Mouse (Mus musculus): ENCODE results near the gene Nrbf2.

The Nrbf2 gene

DNA sequence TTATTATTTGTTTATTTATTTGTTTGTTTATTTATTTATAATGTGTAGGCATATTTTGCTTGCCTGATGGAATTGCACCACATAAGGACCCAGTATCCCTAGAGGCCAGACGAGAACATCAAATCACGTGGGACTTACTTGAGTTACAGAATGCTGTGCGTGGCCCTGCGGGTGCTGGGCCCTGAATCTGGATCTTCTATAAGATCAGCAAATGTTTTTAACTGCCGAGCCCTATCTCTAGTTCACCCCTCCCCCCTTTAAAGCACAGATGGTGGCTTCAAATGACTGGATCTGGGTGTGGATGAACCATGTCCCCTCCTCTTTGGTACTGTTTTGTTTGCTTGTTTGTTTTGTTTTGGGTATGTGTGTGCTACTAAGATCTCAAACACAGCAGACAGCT is 10.2 kb upstream of the Nrbf2 start:
- DNase-seq (ENCODE audit: low spot score in 2 of 2): no peak

DNA sequence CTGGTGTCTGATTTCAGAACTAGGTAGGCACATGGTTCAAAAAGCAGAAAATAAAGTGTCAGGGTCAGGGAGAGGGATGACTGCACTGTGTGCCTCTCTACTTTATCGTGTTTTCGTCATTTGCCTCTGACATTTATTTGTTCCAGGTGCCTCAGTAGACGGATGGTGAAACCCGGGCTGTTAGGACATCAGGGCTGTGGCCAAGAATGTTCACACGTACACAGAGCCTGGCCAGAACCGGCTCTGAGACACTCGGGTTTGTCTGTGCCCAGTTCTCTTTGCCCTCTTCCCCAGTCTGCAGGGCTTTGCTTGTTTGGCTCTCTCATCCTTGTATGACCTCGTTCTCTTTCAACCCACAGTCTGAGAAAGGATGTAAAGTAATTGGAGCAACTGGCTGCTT is 6.0 kb upstream of the Nrbf2 start:
- no peak for DNase-seq (ENCODE audit: low spot score in 2 of 2)

DNA sequence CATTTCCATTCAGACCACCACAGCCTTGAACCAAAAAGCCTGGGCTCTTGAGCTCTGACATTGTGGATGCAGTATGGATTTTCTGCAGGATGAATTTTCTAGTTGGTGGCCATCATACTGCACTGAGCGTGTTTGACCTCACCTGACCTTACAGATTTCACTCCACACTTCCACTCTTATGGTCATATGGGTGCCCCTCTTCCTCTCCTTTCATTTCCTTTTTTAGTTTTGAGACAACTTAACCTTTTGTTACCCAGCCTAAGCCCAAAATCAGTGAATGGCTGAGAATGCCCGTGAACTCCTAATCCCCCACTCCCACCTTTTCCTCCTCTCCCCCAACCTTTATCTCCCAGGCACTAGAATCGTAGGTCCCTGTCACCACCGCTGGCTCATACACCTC is 5.5 kb upstream of the Nrbf2 start:
- no peak for DNase-seq (ENCODE audit: low spot score in 2 of 2)

DNA sequence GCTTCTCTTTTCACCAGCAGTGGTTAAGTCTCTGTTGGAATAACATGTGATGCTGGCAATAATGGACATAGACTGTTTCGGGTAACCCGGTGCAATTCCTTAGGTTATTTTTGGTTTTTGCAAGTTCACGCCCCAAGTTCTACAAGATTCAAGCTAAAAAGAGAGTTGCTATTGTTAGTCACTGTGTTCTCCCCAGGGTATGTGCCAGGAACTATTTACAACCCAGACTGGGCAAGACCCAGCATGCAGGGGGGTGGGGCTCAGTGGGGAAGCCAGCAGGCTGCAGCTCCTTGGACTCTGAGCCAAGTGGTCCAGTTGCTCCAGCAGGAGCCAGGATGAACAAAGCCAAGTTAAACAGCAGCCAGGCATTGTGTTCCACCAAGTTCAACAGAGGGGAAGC is 2.8 kb upstream of the Nrbf2 start:
- DNase-seq (ENCODE audit: low spot score in 2 of 2): peak; percentile 71 to 75

DNA sequence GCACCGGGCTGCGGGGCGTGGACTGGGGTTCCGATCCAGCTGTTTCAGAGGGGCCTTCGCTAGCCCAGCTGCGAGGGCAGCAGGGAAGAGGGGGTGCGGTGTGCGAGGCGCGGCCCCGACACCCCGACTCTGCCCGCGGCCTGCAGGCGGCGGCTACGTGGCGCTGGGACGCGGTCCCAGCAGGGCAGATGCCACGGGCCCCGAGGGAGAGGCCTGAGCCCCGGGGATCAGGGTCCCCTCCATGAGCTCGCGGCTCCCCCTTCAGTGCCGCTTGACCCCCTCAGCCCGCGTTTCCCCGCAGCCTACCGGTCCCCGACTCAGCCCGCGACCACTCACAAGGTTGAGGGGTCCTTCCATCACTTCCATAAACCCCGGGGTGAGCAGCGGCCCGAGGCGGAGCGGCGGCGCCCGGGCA is 337 bp downstream of the Nrbf2 start:
- DNase-seq (ENCODE audit: low spot score in 2 of 2): peak in 1 of 2 experiments; percentile 27

DNA sequence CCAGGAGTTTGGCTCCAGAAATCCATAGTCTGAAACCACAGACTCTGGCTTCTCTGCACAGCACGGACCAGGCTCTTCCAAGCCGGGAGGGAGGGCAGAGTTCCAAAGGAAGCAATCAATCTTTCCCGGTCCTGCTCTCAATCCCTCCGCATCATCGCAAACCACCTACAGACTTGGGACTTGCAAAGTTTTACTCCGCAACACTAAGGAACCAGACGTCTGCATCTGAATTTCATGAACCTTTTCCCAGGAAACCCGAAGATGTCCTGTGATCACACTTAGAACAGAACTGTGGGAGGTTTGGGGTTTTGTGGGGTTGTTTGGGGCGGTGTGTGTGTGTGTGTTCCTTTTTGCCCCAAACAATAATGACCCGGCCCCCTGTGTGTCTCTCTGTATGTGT is 794 bp downstream of the Nrbf2 start:
- DNase-seq (ENCODE audit: low spot score in 2 of 2): no peak

DNA sequence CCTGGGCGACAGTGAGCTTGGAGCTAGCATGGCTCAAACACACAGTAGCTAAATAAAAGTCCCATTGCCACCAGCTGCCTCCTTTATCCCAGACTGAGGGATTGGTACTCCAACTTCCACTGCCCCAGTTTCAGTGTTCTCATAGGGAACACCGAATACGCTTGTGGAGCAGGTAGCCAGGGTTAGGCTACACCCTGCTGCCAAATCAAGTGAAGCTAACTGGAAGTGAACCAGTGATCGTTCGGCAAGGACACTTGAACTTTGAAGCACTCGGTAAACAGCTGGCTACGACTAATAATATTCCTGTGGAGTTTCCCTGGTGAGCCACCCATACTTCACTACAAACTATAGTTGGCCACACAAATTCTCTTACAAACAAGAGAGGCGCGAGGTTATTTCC is 1.6 kb downstream of the Nrbf2 start:
- DNase-seq (ENCODE audit: low spot score in 2 of 2): no peak

DNA sequence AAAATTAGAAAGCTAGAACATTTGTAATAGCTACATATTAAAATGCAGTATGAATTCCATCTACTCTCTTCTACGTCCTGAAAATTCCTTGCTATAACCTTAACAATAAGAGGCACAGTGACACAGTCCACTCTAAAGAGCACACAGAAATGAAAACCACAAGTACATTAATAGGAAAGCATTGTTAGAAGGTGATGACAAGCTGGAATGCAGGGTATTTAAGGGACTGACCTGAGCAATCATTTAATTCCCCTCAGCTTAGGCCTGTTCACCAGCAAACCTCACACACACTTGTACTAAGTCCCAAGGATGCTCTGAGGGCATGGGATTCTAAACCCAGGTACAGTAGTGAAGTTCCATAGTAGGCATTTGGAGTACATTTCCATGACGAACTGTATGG is 2.6 kb downstream of the Nrbf2 start:
- no peak for DNase-seq (ENCODE audit: low spot score in 2 of 2)

DNA sequence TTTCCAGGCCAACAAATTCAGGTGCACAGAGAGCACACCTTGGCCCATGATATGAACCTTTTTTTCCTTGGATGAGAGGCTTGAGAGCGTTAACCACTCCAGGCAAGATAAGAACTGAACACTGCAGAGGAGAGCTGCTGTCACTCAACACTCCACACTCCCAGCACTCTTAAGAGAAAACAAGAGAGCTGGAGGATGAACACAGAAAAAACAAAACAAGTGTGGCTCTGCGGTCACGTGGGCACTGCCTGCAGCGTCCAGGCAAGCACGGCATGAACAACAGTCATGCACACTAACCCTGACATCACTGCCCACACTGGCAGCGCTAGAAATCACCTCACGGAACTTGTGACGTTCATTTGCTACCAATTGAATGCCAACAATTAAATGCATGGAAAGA is 3.3 kb downstream of the Nrbf2 start:
- no peak for DNase-seq (ENCODE audit: low spot score in 2 of 2)

DNA sequence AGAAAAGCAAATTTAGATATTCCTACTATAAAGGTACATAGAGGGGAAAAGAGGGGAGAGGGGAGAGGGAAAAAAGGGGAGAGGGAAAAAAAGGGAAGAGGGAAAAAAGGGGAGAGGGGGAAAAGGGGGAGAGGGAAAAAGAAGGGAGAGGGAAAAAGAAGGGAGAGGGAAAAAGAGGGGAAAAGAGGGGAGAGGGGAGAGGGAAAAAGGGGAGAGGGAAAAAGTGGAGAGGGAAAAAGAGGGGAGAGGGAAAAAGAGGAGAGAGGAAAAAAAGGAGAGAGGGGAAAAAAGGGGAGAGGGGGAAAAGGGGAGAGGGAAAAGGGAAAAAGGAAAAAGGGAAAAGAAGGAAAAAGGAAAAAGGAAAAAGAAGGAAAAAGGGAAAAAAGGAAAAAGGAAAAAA is 9.2 kb downstream of the Nrbf2 start:
- DNase-seq (ENCODE audit: low spot score in 2 of 2): no peak

DNA sequence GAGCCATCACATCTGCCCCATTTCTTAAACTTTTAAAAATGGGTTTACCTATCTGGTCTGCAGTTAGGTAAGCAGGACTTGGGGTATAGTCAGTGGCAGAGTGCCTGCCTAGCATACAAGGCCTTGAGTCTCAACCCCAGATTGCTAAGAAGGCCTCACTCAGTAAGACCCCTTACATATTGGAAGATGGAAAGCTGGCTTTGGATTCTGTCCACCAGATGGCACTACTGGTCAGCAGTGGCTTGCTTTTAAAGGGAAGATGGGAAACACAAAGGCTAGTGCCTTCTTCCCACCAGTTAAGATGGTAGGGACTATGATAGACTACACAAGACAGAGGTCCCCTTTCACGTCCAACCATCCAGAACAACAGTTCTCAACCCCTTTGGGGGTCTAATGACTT is 20.3 kb downstream of the Nrbf2 start:
- peak in 1 of 2 experiments; percentile 43 for DNase-seq (ENCODE audit: low spot score in 2 of 2)

DNA sequence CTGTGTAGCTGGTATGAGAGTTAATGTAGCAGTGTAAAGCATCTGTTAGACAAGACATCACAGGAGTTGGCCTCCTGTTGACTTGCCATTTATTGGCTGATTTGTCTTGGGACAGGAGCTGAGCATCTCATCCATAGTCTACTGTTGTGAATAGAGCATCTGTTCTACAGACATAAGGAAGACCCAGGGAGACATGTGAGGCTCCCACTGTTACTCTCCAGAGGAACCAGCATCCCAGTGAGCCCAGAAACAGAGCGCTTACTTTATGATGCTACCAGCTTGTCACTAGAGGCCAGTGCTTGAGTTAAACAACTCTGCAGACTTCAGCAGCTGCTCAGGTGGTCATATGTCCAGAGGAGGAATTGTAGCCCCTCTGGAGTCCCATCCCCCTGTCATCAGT is 32.0 kb downstream of the Nrbf2 start:
- DNase-seq (ENCODE audit: low spot score in 2 of 2): no peak

DNA sequence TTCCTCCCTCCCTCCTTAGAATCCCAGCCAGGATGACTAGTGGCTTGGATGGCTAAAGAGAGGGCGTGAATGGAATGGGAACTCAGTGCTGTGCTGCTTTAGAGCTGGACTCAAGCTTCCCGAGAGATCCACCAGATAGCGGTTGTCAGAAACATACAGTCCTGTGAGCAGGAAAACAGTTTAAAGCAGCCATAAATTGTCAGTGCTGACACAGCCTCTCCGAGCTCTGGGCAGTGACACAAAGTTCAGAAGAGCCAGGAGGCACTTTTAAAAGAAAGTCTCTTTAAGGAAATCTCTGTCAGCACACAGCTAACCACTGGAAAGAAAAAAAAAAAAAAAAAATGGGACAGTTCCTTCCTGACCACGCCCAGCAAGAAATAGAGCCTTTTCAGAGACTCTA is 32.8 kb downstream of the Nrbf2 start:
- DNase-seq (ENCODE audit: low spot score in 2 of 2): no peak

DNA sequence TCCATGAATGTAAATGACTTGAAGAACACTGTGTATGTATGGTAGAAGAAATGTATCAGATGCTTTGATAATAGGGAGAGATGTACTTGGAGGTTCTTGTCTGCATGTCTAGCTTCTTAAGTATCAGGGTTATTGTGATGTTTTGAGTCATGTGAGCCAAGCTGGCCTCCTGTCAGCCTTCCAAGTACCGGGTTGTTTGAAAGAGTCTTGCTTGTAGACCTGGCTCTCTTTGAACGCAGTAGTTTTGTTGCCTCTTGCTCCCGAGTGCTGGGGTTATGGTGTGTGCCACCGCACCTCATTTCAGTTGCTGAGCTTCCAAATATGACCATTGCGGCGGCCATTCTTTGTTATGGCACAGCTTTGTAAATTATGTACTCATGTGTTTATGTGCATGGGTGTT is 34.3 kb downstream of the Nrbf2 start:
- no peak for DNase-seq (ENCODE audit: low spot score in 2 of 2)

DNA sequence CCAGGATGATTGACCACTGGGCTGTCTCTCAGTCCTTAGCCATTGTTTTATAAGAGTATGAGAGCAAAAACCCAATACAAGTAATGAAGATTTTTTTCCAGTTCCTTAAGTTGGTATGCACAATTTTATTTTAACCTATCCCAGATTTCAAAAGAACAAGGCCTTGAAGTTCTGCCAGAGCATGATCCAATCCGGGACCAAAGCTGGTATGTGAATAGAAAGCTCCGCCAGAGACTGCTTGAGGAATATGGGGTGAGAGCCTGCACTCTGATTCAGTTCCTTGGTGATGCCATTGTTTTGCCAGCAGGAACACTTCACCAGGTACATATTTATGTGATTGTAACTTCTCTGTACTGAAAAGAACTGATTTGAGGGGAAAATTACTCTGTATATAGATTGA is 35.6 kb downstream of the Nrbf2 start:
- no peak for DNase-seq (ENCODE audit: low spot score in 2 of 2)

DNA sequence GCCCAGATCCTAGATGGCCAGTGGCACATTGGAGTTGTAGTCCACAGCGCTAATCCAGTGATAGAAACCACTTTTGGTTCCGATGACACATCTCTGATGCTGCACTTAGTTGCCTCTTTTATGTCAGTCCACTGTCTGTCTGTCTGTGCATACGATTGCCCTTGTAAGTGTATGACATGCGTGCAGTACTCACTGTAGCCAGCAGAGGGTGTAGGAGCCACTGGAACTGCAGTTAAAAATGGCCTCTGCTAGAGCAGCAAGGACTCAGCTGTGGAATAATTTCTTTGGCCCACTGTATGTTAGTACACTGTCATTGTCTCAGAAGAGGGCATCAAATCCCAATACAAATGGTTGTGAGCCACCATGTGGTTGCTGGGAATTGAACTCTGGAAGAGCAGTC is 38.0 kb downstream of the Nrbf2 start:
- DNase-seq (ENCODE audit: low spot score in 2 of 2): no peak

DNA sequence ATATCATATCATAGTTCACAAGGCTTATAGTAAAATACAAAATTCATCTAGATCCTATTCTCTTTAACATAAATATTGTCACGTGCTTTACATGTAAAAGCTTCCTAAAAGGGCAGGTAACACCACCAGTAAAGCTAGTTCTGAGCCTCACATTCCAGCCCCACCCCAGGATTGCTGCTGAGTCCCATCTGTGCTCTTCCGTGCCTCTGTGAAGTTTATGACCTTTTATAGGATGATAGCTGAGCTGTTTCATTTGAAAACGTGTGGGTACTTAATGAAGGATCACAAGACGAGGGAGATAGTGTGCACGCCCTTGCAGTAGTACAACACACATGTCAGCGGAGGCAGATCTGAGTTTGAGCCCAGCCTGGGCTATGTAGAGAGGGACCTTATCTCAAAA is 54.7 kb downstream of the Nrbf2 start:
- DNase-seq (ENCODE audit: low spot score in 2 of 2): no peak

DNA sequence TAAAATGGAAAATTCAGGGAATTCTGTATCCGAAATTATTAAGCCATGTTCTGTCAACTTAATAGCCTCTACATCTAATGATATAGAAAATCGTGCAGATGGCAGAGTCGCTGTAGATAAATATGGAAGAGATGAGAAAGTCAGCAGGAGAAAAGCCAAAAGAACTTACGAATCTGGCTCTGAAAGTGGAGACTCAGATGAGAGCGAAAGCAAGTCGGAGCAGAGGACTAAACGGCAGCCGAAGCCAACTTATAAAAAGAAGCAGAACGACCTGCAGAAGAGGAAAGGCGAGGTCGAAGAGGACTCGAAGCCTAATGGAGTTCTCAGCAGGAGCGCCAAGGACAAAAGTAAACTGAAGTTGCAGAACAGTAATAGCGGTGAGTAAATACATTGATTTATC is 58.6 kb downstream of the Nrbf2 start:
- DNase-seq (ENCODE audit: low spot score in 2 of 2): no peak

DNA sequence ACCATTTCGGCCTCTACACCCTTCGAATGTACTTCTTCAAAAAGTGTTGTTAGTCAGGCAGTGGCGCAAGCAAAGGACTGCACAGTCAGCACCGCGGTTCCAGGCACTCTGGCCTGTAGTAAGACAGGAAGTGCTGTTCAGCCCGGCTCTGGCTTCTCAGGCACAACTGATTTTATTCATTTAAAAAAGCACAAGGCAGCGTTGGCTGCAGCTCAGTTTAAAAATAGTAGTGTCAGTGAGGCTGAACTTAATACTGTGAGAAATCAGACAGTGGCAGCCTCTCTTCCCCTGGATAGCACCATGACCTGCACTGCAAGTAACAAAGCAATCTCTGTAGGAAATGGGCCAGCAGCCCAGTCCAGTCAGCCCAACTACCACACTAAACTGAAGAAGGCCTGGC is 59.0 kb downstream of the Nrbf2 start:
- DNase-seq (ENCODE audit: low spot score in 2 of 2): peak; percentile 48 to 57

DNA sequence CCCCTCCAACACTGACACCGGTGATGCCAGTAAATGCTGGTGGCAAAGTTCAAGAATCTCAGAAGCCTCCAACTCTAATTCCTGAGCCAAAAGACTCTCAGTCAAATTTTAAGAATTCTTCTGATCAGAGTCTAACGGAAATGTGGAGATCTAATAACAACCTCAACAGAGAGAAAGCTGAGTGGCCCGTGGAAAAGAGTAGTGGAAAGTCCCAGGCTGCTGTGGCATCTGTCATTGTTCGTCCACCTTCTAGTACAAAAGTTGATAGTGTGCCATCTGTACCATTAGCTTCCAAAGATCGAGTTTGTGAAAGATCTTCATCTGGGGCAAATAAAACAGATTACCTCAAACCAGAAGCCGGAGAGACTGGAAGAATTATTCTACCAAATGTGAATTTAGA is 59.6 kb downstream of the Nrbf2 start:
- no peak for DNase-seq (ENCODE audit: low spot score in 2 of 2)

DNA sequence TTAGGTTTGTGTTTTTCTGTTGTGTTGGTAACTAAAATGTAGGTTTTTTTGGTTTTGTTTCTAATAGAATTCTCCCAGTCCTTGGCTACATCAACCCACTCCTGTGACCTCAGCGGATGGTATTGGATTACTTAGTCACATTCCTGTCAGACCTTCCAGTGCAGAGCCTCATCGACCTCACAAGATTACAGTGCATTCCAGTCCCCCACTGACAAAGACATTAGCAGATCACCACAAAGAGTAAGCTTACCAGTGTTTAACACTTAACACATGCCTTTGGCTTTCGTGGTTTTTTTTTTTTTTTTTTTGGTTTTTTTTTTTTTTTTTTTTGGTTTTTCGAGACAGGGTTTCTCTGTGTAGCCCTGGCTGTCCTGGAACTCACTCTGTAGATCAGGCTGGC is 61.2 kb downstream of the Nrbf2 start:
- no peak for DNase-seq (ENCODE audit: low spot score in 2 of 2)

DNA sequence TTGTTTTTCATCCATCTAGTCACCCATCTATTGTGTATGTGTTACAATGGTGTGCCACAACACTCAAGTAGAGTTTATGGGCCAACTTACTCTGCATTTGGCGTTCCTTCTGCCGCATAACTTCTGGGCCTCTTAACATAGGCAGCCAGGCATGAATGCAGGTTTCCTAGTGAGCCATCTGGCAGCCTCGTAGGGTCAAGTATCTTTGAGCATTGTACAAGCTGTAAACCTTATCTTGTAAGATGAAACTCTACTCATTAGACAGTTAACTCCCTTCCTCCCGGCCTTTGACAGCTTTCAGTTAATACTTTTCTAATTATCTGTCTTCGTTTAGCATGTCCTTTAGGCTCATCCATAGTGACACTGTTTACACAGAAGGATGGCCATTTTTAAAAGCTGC is 63.8 kb downstream of the Nrbf2 start:
- no peak for DNase-seq (ENCODE audit: low spot score in 2 of 2)

DNA sequence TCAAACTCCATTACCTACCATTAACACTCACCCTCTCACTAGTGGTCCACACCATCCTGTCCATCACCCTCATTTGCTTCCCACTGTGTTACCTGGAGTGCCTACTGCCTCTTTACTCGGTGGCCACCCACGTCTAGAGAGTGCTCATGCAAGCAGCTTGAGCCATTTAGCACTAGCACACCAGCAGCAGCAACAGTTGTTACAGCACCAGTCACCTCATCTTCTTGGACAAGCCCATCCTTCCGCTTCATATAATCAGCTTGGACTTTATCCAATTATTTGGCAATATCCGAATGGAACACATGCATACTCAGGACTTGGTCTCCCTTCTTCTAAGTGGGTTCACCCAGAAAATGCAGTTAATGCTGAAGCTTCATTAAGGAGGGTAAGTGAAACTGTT is 64.9 kb downstream of the Nrbf2 start:
- DNase-seq (ENCODE audit: low spot score in 2 of 2): no peak

DNA sequence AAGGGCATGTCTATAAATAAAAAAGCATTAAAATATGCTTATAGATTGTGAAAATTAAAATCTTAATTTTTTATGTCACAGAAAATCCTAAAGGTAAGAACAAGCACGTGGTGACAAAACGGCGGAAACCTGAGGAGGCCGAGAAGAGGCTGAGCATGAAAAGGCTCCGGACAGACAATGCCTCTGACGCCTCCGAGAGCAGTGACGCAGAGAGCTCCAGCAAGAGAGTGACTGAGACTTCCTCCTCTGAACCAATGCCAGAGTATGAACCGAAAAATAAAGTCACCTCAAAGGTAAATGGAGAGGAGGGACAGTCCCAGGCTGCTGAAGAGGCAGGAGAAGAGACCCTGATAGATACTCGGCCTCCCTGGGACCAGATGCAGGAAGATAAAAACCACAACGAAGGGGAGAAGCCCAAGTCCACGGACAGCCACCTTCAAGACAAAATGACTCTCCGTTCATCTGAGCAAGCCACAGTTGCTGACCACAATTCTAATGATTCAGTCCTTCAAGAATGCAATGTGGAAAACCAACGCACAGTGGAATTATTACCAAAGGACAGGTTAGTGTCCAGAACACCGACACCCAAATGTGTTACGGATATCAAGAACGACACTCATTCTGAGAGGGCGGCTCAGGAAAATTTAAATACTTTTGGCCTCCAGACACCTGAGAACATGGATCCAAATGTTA is 66.1 kb downstream of the Nrbf2 start:
- no peak for DNase-seq (ENCODE audit: low spot score in 2 of 2)
